Mouse (Mus musculus): Measurements from ENCODE around the gene Txk. TPM values are rescaled to one million over a fixed set of nuclear protein-coding genes. Genes with fewer than 3 reads are reported as not detected.

The Txk gene
- total RNA-seq, 1 experiment, result 0.09 TPM

GRCm38 (mm10) chr5:72710572-72711278, 41.9 kb downstream of the Txk start:
- Histone ChIP-seq H3K36me3 (ENCODE audit: control insufficient read depth, insufficient read depth, low read length, poor library complexity, severe bottlenecking) (no peaks in the 10 kb centered on the region), H3K9me3 (ENCODE audit: control insufficient read depth, insufficient read depth, low read depth, low read length) (no peaks in the 10 kb centered on the region), H3K4me3 (ENCODE audit: insufficient read depth in 1 of 2, low read depth in 1 of 2, low read length in 2 of 2, poor library complexity in 1 of 2, severe bottlenecking in 1 of 2) (no peak overlapping the region), H3K9ac (ENCODE audit: insufficient read depth, low read depth, low read length, poor library complexity, severe bottlenecking) (no peak overlapping the region), H3K27ac (ENCODE audit: insufficient read depth, low read depth, low read length, poor library complexity, severe bottlenecking) (no peak overlapping the region), H3K4me1 (ENCODE audit: control insufficient read depth in 2 of 2, insufficient read depth in 2 of 2, low read length in 2 of 2, poor library complexity in 1 of 2) (no peaks in the 10 kb centered on the region; a peak in 1 of 4 replicates)
- peak; percentile 46 for DNase-seq (ENCODE audit: low read depth, low spot score)
- in situ Hi-C loops (cut with MboI; ENCODE audit: low sequenced_read_pairs in 2 of 2, unreplicated experiment in 2 of 2), result loop anchor here in 1 of 2 experiments (25.0 kb wide), 1 partner anchor 348 kb away; no protein-coding TSS in a partner anchor
- TF ChIP-seq ZC3H11A (IDR thresholded peaks at IDR 0.05; ENCODE audit: borderline replicate concordance, low read depth, low read length) (peak; percentile 78; the same call in 1 of the 2 replicates), CHD2 (IDR thresholded peaks at IDR 0.05; ENCODE audit: low read depth, low read length) (no peak), MAFK (IDR thresholded peaks at IDR 0.05; ENCODE audit: insufficient read depth, low read depth, low read length) (no peak), HCFC1 (IDR thresholded peaks at IDR 0.05; ENCODE audit: borderline replicate concordance, insufficient read depth, low read length) (no peak)

- Histone ChIP-seq H3K4me3 (ENCODE audit: insufficient read depth in 1 of 2, low read depth in 1 of 2, low read length in 2 of 2, poor library complexity in 1 of 2, severe bottlenecking in 1 of 2) (no peak overlapping the region), H3K4me1 (ENCODE audit: control insufficient read depth in 2 of 2, insufficient read depth in 2 of 2, low read length in 2 of 2, poor library complexity in 1 of 2) (no peaks in the 10 kb centered on the region; a peak in 1 of 4 replicates), H3K36me3 (ENCODE audit: control insufficient read depth, insufficient read depth, low read length, poor library complexity, severe bottlenecking) (no peaks in the 10 kb centered on the region), H3K27ac (ENCODE audit: insufficient read depth, low read depth, low read length, poor library complexity, severe bottlenecking) (no peak overlapping the region), H3K9me3 (ENCODE audit: control insufficient read depth, insufficient read depth, low read depth, low read length) (no peaks in the 10 kb centered on the region), H3K9ac (ENCODE audit: insufficient read depth, low read depth, low read length, poor library complexity, severe bottlenecking) (no peak overlapping the region)
- in situ Hi-C loops (cut with MboI; ENCODE audit: low sequenced_read_pairs in 2 of 2, unreplicated experiment in 2 of 2), result loop anchor here in 1 of 2 experiments (25.0 kb wide), 1 partner anchor 348 kb away; no protein-coding TSS in a partner anchor
- DNase-seq (ENCODE audit: low read depth, low spot score), result no peak
- TF ChIP-seq ZC3H11A (IDR thresholded peaks at IDR 0.05; ENCODE audit: borderline replicate concordance, low read depth, low read length) (no peak), ZNF384 (IDR thresholded peaks at IDR 0.05; ENCODE audit: low read depth, low read length) (no peak), MAFK (IDR thresholded peaks at IDR 0.05; ENCODE audit: insufficient read depth, low read depth, low read length) (no peak), CHD2 (IDR thresholded peaks at IDR 0.05; ENCODE audit: low read depth, low read length) (no peak), HCFC1 (IDR thresholded peaks at IDR 0.05; ENCODE audit: borderline replicate concordance, insufficient read depth, low read length) (no peak)
These were observed 42.6 kb downstream of the Txk start for GRCm38 (mm10) chr5:72709976-72710375.

GRCm38 (mm10) chr5:72709451-72709850, 43.1 kb downstream of the Txk start:
- in situ Hi-C loops (cut with MboI; ENCODE audit: low sequenced_read_pairs in 2 of 2, unreplicated experiment in 2 of 2), result loop anchor here in 1 of 2 experiments (25.0 kb wide), 1 partner anchor 347 kb away; no protein-coding TSS in a partner anchor
- Histone ChIP-seq H3K4me1 (ENCODE audit: control insufficient read depth in 2 of 2, insufficient read depth in 2 of 2, low read length in 2 of 2, poor library complexity in 1 of 2) (no peaks in the 10 kb centered on the region; a peak in 1 of 4 replicates), H3K9ac (ENCODE audit: insufficient read depth, low read depth, low read length, poor library complexity, severe bottlenecking) (no peak overlapping the region), H3K9me3 (ENCODE audit: control insufficient read depth, insufficient read depth, low read depth, low read length) (no peaks in the 10 kb centered on the region), H3K36me3 (ENCODE audit: control insufficient read depth, insufficient read depth, low read length, poor library complexity, severe bottlenecking) (no peaks in the 10 kb centered on the region), H3K27ac (ENCODE audit: insufficient read depth, low read depth, low read length, poor library complexity, severe bottlenecking) (no peak overlapping the region), H3K4me3 (ENCODE audit: insufficient read depth in 1 of 2, low read depth in 1 of 2, low read length in 2 of 2, poor library complexity in 1 of 2, severe bottlenecking in 1 of 2) (no peak overlapping the region)
- no peak for DNase-seq (ENCODE audit: low read depth, low spot score)
- no peak for TF ChIP-seq MAFK (IDR thresholded peaks at IDR 0.05; ENCODE audit: insufficient read depth, low read depth, low read length)
- TF ChIP-seq ZC3H11A (IDR thresholded peaks at IDR 0.05; ENCODE audit: borderline replicate concordance, low read depth, low read length), result no peak
- TF ChIP-seq HCFC1 (IDR thresholded peaks at IDR 0.05; ENCODE audit: borderline replicate concordance, insufficient read depth, low read length), result no peak
- no peak for TF ChIP-seq ZNF384 (IDR thresholded peaks at IDR 0.05; ENCODE audit: low read depth, low read length)
- no peak for TF ChIP-seq CHD2 (IDR thresholded peaks at IDR 0.05; ENCODE audit: low read depth, low read length)

- no peaks in the 10 kb centered on the region for H3K36me3 ChIP-seq (ENCODE audit: control insufficient read depth, insufficient read depth, low read length, poor library complexity, severe bottlenecking)
- no peaks in the 10 kb centered on the region; a peak in 1 of 4 replicates for H3K4me1 ChIP-seq (ENCODE audit: control insufficient read depth in 2 of 2, insufficient read depth in 2 of 2, low read length in 2 of 2, poor library complexity in 1 of 2)
- no peak overlapping the region for H3K9ac ChIP-seq (ENCODE audit: insufficient read depth, low read depth, low read length, poor library complexity, severe bottlenecking)
- DNase-seq (ENCODE audit: low read depth, low spot score), result no peak
- H3K9me3 ChIP-seq (ENCODE audit: control insufficient read depth, insufficient read depth, low read depth, low read length), result no peaks in the 10 kb centered on the region
- no peak for TF ChIP-seq HCFC1 (IDR thresholded peaks at IDR 0.05; ENCODE audit: borderline replicate concordance, insufficient read depth, low read length)
- no peak for TF ChIP-seq MAFK (IDR thresholded peaks at IDR 0.05; ENCODE audit: insufficient read depth, low read depth, low read length)
- TF ChIP-seq CHD2 (IDR thresholded peaks at IDR 0.05; ENCODE audit: low read depth, low read length), result no peak
- TF ChIP-seq ZNF384 (IDR thresholded peaks at IDR 0.05; ENCODE audit: low read depth, low read length), result no peak
- TF ChIP-seq ZC3H11A (IDR thresholded peaks at IDR 0.05; ENCODE audit: borderline replicate concordance, low read depth, low read length), result no peak
- no peak overlapping the region for H3K27ac ChIP-seq (ENCODE audit: insufficient read depth, low read depth, low read length, poor library complexity, severe bottlenecking)
- in situ Hi-C loops (cut with MboI; ENCODE audit: low sequenced_read_pairs in 2 of 2, unreplicated experiment in 2 of 2), result loop anchor here in 1 of 2 experiments (25.0 kb wide), 1 partner anchor 344 kb away; no protein-coding TSS in a partner anchor
- no peak overlapping the region for H3K4me3 ChIP-seq (ENCODE audit: insufficient read depth in 1 of 2, low read depth in 1 of 2, low read length in 2 of 2, poor library complexity in 1 of 2, severe bottlenecking in 1 of 2)
These were observed 45.9 kb downstream of the Txk start for GRCm38 (mm10) chr5:72706722-72707121.
